Mouse (Mus musculus): ENCODE measurements around the gene Oit1.

DNA sequence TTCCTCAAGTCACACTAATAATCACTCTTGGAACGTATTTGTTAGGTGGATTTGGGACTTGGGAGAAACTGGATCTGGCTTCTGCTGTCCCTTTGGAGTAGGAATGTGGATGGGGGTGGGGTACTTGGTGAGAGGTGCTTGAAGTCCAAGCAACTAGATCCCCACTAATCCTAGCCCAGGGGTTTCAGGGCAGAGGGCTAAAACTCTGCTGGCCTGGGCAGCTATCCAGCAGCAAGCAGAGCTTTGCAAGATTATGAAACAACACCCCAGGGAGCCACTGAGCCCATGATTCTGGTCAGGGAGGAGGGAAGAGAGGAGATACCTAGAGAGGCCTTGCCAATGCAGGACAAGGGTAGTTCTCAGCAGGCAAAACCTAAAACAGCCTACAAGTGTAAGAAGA, 51.2 kb downstream of the Oit1 start:
- TF ChIP-seq CTCF (IDR thresholded peaks at IDR 0.05; ENCODE audit: borderline replicate concordance, control insufficient read depth, extremely low read depth, insufficient read depth, low read length, poor library complexity) (no peak), POLR2A (IDR thresholded peaks at IDR 0.05; ENCODE audit: control insufficient read depth, extremely low read depth, insufficient read depth, low read length, poor library complexity) (no peak)
